In the genomic region with DNA sequence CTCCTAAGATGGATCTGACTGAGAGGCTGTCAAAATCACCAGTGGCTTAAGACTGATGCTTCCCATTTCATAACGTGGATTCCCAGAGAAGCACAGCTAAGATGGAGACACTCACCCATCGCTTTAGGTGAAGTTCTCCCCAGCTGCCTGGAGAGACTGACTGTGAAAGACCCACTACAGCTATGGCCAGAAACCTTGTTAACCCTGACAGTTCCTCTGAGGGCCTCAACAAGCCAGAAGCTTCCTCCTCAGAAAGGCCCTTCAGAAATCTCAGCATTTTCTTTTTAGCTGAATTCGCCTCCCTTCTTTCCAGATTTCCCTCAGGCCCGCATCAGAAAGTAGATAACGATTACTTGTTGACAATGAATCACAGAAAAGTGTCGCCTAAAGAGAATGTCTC, we compare ENCODE assay signal across 9 mouse cellular contexts. TPM values are rescaled to one million over a fixed set of nuclear protein-coding genes. Genes with fewer than 3 reads are reported as not detected.
DNase-seq lines count a peak whose midpoint lies in the region; ATAC-seq lines count a peak whose summit lies in the region.
"Had no signal": no experiment of that assay in that cellular context is flagged by ENCODE, and none has a peak within 500 bp of the region (broad histone marks: within the 10 kb centered on the region; RNA-seq: fewer than 3 reads in every experiment).

No protein-coding gene starts in this region.

- peaks cover 4% of the 10 kb centered on the region; the same call in 1 of the 2 replicates for H3K36me3 ChIP-seq in kidney, embryonic 15.5 days
- H3K36me3 ChIP-seq in embryonic facial prominence, embryonic 11.5 days (replicated peaks; ENCODE audit: control insufficient read depth, insufficient read depth, low read depth, low read length), result no peaks in the 10 kb centered on the region
- H3K36me3 ChIP-seq in hindbrain, embryonic 11.5 days (ENCODE audit: control insufficient read depth, insufficient read depth, low read length), result no peaks in the 10 kb centered on the region

- DNase-seq in kidney, adult 11 months, result no peak
- no peak for DNase-seq in embryonic facial prominence, embryonic 11.5 days (ENCODE audit: low spot score)
- DNase-seq in hindbrain, embryonic 11.5 days (ENCODE audit: low spot score), result peak; percentile 25
- DNase-seq in lung, postnatal 36 days, result peak; percentile 10
- DNase-seq in urinary bladder, adult 2 months (ENCODE audit: low spot score), result no peak
- no peak for DNase-seq in layer of hippocampus, adult 9-11 months
- no peak for DNase-seq in embryo, embryonic 10 days (ENCODE audit: low spot score)

- 48% methylated on average over 6 of the region's 6 CpGs for WGBS in kidney, embryonic 15.5 days
- 50% methylated on average over 6 of the region's 6 CpGs for WGBS in embryonic facial prominence, embryonic 11.5 days
- 47% methylated on average over 6 of the region's 6 CpGs for WGBS in hindbrain, embryonic 11.5 days

- no peaks in the 10 kb centered on the region for H3K9me3 ChIP-seq in kidney, embryonic 15.5 days (replicated peaks)
- no peaks in the 10 kb centered on the region for H3K9me3 ChIP-seq in embryonic facial prominence, embryonic 11.5 days (replicated peaks; ENCODE audit: control insufficient read depth, low read length)
- H3K9me3 ChIP-seq in hindbrain, embryonic 11.5 days (ENCODE audit: control insufficient read depth, low read length), result no peaks in the 10 kb centered on the region

- peak overlapping the region; percentile 98 for H3K4me3 ChIP-seq in kidney, embryonic 15.5 days (replicated peaks)
- H3K4me3 ChIP-seq in embryonic facial prominence, embryonic 11.5 days (ENCODE audit: low read depth, low read length), result no peak overlapping the region
- H3K4me3 ChIP-seq in hindbrain, embryonic 11.5 days (ENCODE audit: low read depth, low read length), result no peak overlapping the region

- peaks cover 25% of the 10 kb centered on the region for H3K4me1 ChIP-seq in kidney, embryonic 15.5 days
- no peaks in the 10 kb centered on the region for H3K4me1 ChIP-seq in embryonic facial prominence, embryonic 11.5 days (ENCODE audit: control insufficient read depth, insufficient read depth, low read length)
- peaks cover 5% of the 10 kb centered on the region; the same call in 1 of the 2 replicates for H3K4me1 ChIP-seq in hindbrain, embryonic 11.5 days (replicated peaks; ENCODE audit: control insufficient read depth, insufficient read depth, low read length)

- peak overlapping the region; percentile 37; the same call in 1 of the 2 replicates for H3K4me2 ChIP-seq in kidney, embryonic 15.5 days
- peak overlapping the region; percentile 19 for H3K4me2 ChIP-seq in embryonic facial prominence, embryonic 11.5 days (ENCODE audit: low read depth, low read length)
- no peak overlapping the region for H3K4me2 ChIP-seq in hindbrain, embryonic 11.5 days (replicated peaks; ENCODE audit: low read depth, low read length)

- no peaks in the 10 kb centered on the region for H3K27me3 ChIP-seq in kidney, embryonic 15.5 days
- no peaks in the 10 kb centered on the region for H3K27me3 ChIP-seq in embryonic facial prominence, embryonic 11.5 days (ENCODE audit: control insufficient read depth, insufficient read depth, low read length)
- no peaks in the 10 kb centered on the region for H3K27me3 ChIP-seq in hindbrain, embryonic 11.5 days (ENCODE audit: control insufficient read depth, insufficient read depth, low read length)
- H3K27me3 ChIP-seq: Patski had no signal

- H3K9ac ChIP-seq in kidney, embryonic 15.5 days, result no peak overlapping the region
- H3K9ac ChIP-seq in embryonic facial prominence, embryonic 11.5 days (replicated peaks; ENCODE audit: low read length), result peak overlapping the region; percentile 56
- no peak overlapping the region for H3K9ac ChIP-seq in hindbrain, embryonic 11.5 days (ENCODE audit: low read depth, low read length)

- no peak for ATAC-seq in kidney, embryonic 15.5 days (replicated peaks; ENCODE audit: low FRiP score)
- no peak for ATAC-seq in embryonic facial prominence, embryonic 11.5 days (replicated peaks; ENCODE audit: insufficient number of reproducible peaks, low FRiP score, low TSS enrichment, low read depth)
- no peak for ATAC-seq in hindbrain, embryonic 11.5 days (ENCODE audit: low FRiP score)

- H3K27ac ChIP-seq in kidney, embryonic 15.5 days, result no peak overlapping the region
- no peak overlapping the region for H3K27ac ChIP-seq in embryonic facial prominence, embryonic 11.5 days (replicated peaks; ENCODE audit: low read depth, low read length)
- H3K27ac ChIP-seq in hindbrain, embryonic 11.5 days (ENCODE audit: low read depth, low read length), result no peak overlapping the region

RNA-seq across cellular contexts. Expression of a gene that starts 0.6 kb away (rescaled TPM):
- 146 and 149 TPM in 2 replicates for polyA plus RNA-seq in kidney, embryonic 15.5 days (2015; fragmentation: Nextera tagmentation; extraction: Ambion mirVana)
- 112 and 142 TPM in 2 replicates for polyA plus RNA-seq in embryonic facial prominence, embryonic 11.5 days (2014; fragmentation: Nextera tagmentation; extraction: Ambion mirVana)
- 110 and 119 TPM in 2 replicates for polyA plus RNA-seq in hindbrain, embryonic 11.5 days (2014; fragmentation: Nextera tagmentation; extraction: Ambion mirVana)
- 83.5 and 95.4 TPM in 2 replicates for polyA plus RNA-seq in urinary bladder, adult 2 months (2012; rRNA removed)

RNA-seq across cellular contexts. Expression of a gene that starts 52.7 kb away (rescaled TPM):
- polyA plus RNA-seq in kidney, embryonic 15.5 days (2015; fragmentation: Nextera tagmentation; extraction: Ambion mirVana), result 68.7 and 69.5 TPM in 2 replicates
- polyA plus RNA-seq in embryonic facial prominence, embryonic 11.5 days (2014; fragmentation: Nextera tagmentation; extraction: Ambion mirVana), result 51.5 and 55.0 TPM in 2 replicates
- polyA plus RNA-seq in hindbrain, embryonic 11.5 days (2014; fragmentation: Nextera tagmentation; extraction: Ambion mirVana), result 54.1 and 55.5 TPM in 2 replicates
- 66.2 and 76.1 TPM in 2 replicates for polyA plus RNA-seq in urinary bladder, adult 2 months (2012; rRNA removed)

Comparison
In these comparisons a context has a peak if more than half of its experiments do, and no peak if none do; other contexts are left out.
1. DNase-seq: peak in hindbrain, embryonic 11.5 days (single experiment) and lung, postnatal 36 days (single experiment); none in kidney, adult 11 months (single experiment), embryonic facial prominence, embryonic 11.5 days (single experiment), urinary bladder, adult 2 months (single experiment), layer of hippocampus, adult 9-11 months (single experiment) and embryo, embryonic 10 days (single experiment).